Mouse (Mus musculus): Measurements from ENCODE around the gene Mars.

GRCm38 (mm10) chr10:127284105-127284622 is 27.4 kb downstream of the Mars start:
- TF ChIP-seq CTCF (IDR thresholded peaks at IDR 0.05; ENCODE audit: insufficient read depth, low read length) = no peak
- no peak for TF ChIP-seq POLR2A (IDR thresholded peaks at IDR 0.05; ENCODE audit: borderline replicate concordance, extremely low read depth, low read depth, low read length)
